Mouse (Mus musculus): Measurements from ENCODE around the gene Actrt1. TPM values are rescaled to one million over a fixed set of nuclear protein-coding genes. Genes with fewer than 3 reads are reported as not detected.

Gene Actrt1
- total RNA-seq (2014; rRNA removed) (not detected in 2 replicates), polyA plus RNA-seq (2015; fragmentation: Nextera tagmentation; extraction: Ambion mirVana) (not detected in 2 replicates)

DNA sequence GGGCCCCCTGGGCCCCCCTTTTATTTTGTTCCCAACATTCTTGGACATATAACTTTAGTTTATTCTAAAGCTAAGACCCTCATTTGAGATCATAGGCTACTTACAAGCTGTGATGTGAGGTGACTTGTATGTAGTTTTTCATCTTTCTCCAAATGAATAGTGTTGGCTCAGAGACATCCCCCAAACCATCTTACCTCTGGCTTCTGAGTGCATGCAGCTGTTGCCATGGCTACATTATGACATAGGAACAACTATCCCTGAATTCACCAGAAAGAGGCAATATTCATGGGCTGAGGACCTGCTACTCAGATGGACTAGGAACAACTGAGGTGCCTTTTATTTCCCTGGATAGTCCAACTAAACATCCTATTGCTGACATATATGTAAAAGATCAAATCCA lies at the start of gene Actrt1:
TSS of gene Actrt1 (plus strand) at position 301 of the 400 bp plus-strand sequence.
- Histone ChIP-seq H3K4me2 (ENCODE audit: low read depth) (no peak within 1 kb of the TSS), H3K4me3 (ENCODE audit: low read depth, low read length) (no peak within 1 kb of the TSS), H3K27ac (ENCODE audit: low read depth, low read length) (no peak within 1 kb of the TSS), H3K27me3 (ENCODE audit: insufficient read depth, low read length) (no peaks in the 10 kb centered on the region), H3K4me1 (ENCODE audit: insufficient read depth) (no peaks in the 10 kb centered on the region), H3K9me3 (ENCODE audit: low read length) (no peaks in the 10 kb centered on the region), H3K36me3 (ENCODE audit: insufficient read depth) (no peaks in the 10 kb centered on the region), H3K9ac (no peak within 1 kb of the TSS)
- ATAC-seq (no peak), DNase-seq (no peak)
- TF ChIP-seq CTCF (IDR thresholded peaks at IDR 0.05; ENCODE audit: low read depth), result no peak

- H3K4me1 ChIP-seq (ENCODE audit: insufficient read depth), result no peaks in the 10 kb centered on the region
- no peaks in the 10 kb centered on the region for H3K27me3 ChIP-seq (ENCODE audit: insufficient read depth, low read length)
- no peaks in the 10 kb centered on the region for H3K9me3 ChIP-seq (ENCODE audit: low read length)
- no peak for TF ChIP-seq CTCF (IDR thresholded peaks at IDR 0.05; ENCODE audit: low read depth)
- H3K27ac ChIP-seq (ENCODE audit: low read depth, low read length), result no peak overlapping the region
- no peak overlapping the region for H3K9ac ChIP-seq
- H3K4me3 ChIP-seq (ENCODE audit: low read depth, low read length), result no peak overlapping the region
- H3K4me2 ChIP-seq (ENCODE audit: low read depth), result no peak overlapping the region
- DNase-seq (no peak), ATAC-seq (no peak)
- 78% methylated on average over 1 of the region's 1 CpGs for WGBS
- H3K36me3 ChIP-seq (ENCODE audit: insufficient read depth), result no peaks in the 10 kb centered on the region
Measured at GRCm38 (mm10) chrX:46331463-46332115, 2.8 kb downstream of the Actrt1 start.
